Mouse (Mus musculus) small intestine, adult 2 months (tissue): ENCODE results near the gene Lrig2.

Source experiments
- CTCF ChIP-seq: fragments of 200-500 bp; IDR thresholded peaks from 2 replicates; pipeline ENCODE4 v1.5.1; 2012; ENCODE audit warnings: low read depth, mild to moderate bottlenecking, control low read depth, inconsistent platforms, low read length, moderate library complexity, mixed read lengths; ENCODE audit not compliant: insufficient replicate concordance, insufficient read length; ENCODE audit errors: extremely low read depth
- POLR2A ChIP-seq: fragments of 200-500 bp; IDR thresholded peaks from 2 replicates; pipeline ENCODE4 v1.6.1; 2012; ENCODE audit warnings: low read depth, mild to moderate bottlenecking, control low read depth, inconsistent platforms, low read length, moderate library complexity

- TF ChIP-seq POLR2A (no peak), CTCF (no peak)
Measured at GRCm38 (mm10) chr3:104383681-104384341, 127.9 kb downstream of the Lrig2 start.
